Mouse (Mus musculus) forebrain, embryonic 10.5 days (tissue): ENCODE results near the gene Thbs4. TPM values are rescaled to one million over a fixed set of nuclear protein-coding genes. Genes with fewer than 3 reads are reported as not detected.
A peak's percentile ranks its signal among the peaks of the same experiment; 100 is the strongest.
"Not testable (repeated sequence)": the region's sequence is repeated elsewhere in the genome, so short reads cannot be mapped to it uniquely, and the experiment has no call there.

Source experiments
- DNase-seq: peaks from one replicate; pipeline ENCODE4 v3.0.0-alpha.2; 2017; ENCODE audit warnings: low spot score; ENCODE audit errors: extremely low spot score
- H3K27ac ChIP-seq: fragments of 300-500 bp; sonication (generic); 2 replicates; pipeline ENCODE4 v1.5.1; 2016; ENCODE audit warnings: mild to moderate bottlenecking
- H3K27me3 ChIP-seq: fragments of 300-500 bp; sonication (generic); 2 replicates; pipeline ENCODE4 v1.6.1; 2016; ENCODE audit warnings: mild to moderate bottlenecking; ENCODE audit not compliant: poor library complexity, severe bottlenecking
- H3K36me3 ChIP-seq: fragments of 300-500 bp; sonication (generic); replicated peaks from 2 replicates; pipeline ENCODE4 v1.6.1; 2016; ENCODE audit warnings: mild to moderate bottlenecking, moderate library complexity
- H3K4me1 ChIP-seq: fragments of 300-500 bp; sonication (generic); 2 replicates; pipeline ENCODE4 v1.6.1; 2016
- H3K4me3 ChIP-seq: fragments of 300-500 bp; sonication (generic); 2 replicates; pipeline ENCODE4 v1.5.1; 2016; ENCODE audit warnings: mild to moderate bottlenecking, moderate library complexity
- H3K9me3 ChIP-seq: fragments of 300-500 bp; sonication (generic); 2 replicates; pipeline ENCODE4 v1.6.1; 2016; ENCODE audit warnings: mild to moderate bottlenecking, moderate library complexity
- WGBS: fragments of 180-500 bp; shearing (Covaris S2); methylation state at CpG from one replicate; pipeline ENCODE4 v1.1.7; 2016; 5-methylcytosine and 5-hydroxymethylcytosine counted together
- polyA plus RNA-seq: library from polyadenylated mRNA; unstranded; fragments of >200 nt; fragmentation: Nextera tagmentation; extraction: Ambion mirVana; gene quantifications from 2 replicates; pipeline ENCODE4 v1.2.1, GENCODE M21; 2016

The Thbs4 gene
- 2.3 and 2.8 TPM in 2 replicates for polyA plus RNA-seq

DNA sequence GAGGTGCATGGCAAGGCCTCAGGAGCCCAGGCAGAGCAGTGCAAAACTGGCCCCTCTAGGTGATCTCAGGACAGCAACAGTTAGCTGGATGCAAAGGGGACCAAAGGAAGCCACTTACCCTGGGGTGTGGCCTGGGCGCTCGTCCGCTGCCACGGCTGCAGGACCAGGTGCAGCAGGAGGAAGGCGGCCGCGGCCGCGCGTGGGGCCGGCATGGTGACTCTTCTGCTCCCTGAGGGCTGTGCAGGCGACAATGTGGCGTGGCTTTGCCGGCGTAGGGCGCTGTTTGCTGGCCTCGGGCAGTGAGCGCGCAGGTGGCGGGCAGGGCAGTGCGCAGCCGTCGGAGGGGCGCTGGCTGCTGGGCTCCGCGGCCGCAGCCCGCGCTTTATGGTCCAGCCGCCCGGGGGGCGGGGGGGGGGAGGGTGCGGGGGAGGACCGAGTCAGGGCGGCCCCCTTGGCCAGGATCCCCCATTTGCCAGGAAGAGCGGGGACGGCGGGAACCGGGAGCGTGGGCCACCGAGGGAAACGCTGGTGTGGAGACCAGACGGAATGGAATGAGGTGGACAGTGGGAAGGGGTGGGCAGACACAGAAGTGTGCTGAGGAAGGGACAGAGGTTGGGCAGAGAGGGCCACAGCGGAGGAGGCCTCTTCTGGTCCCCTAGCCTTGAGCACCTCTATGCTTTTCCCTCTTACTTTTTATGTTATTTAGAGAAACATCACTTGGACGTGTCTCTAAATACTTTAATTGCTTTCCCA, at the start of gene Thbs4:
Gene Thbs4 (minus strand): TSS at position 357 of the 753 bp plus-strand sequence.
- H3K27me3 ChIP-seq, result peaks cover 53% of the 10 kb centered on the region
- peak within 1 kb of the TSS; percentile 73 for H3K27ac ChIP-seq
- peak; percentile 31 for DNase-seq
- peaks cover 23% of the 10 kb centered on the region for H3K4me1 ChIP-seq
- no peaks in the 10 kb centered on the region for H3K9me3 ChIP-seq
- no peaks in the 10 kb centered on the region for H3K36me3 ChIP-seq
- 6% methylated on average over 45 of the region's 45 CpGs for WGBS
- H3K4me3 ChIP-seq, result peak within 1 kb of the TSS; percentile 52

DNA sequence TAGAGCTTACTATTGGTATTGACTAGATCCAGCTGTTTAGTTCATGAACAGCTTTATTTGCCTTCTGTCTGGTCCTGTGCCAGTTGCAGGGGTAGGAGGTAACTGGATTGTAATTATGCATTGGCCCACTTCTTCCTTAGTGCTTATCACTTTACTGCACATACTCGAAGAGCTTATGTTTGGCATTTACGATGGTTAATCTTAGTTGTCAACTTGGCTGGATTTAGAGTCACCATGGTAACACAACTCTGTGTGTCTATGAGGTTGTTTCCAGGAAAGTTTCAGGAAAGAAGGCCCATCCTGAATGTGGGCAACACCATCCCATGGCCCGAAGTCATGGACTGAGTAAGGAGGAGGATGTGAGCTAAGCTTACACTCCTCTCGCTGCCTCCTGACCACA, 38.5 kb upstream of the Thbs4 start:
- DNase-seq, result no peak
- Histone ChIP-seq H3K9me3 (no peaks in the 10 kb centered on the region), H3K27me3 (no peaks in the 10 kb centered on the region), H3K4me1 (no peaks in the 10 kb centered on the region), H3K27ac (no peak overlapping the region), H3K4me3 (no peak overlapping the region), H3K36me3 (no peaks in the 10 kb centered on the region)
- WGBS, result 94% methylated on average over 4 of the region's 4 CpGs

DNA sequence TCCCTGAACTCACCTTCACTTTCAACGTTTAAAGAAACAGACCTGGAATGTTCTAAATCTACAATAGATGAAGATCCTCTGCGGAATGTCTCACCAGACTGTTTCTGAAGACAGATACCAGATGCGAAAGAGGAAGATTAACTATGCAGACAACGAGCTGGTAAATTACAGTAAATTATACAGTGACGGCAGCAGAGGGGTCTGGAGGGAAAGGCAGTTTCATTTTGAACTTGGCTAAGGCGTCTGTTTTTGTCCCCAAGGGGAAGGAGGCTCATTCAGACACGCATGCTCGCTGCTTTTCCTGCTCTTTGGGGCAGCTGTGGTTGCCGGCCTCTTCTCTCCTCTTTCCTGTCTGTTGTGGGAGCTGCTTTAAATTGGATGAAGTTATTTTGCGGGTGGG, 34.2 kb upstream of the Thbs4 start:
- WGBS, result 82% methylated on average over 10 of the region's 10 CpGs
- no peaks in the 10 kb centered on the region for H3K27me3 ChIP-seq
- no peaks in the 10 kb centered on the region for H3K36me3 ChIP-seq
- H3K4me1 ChIP-seq, result no peaks in the 10 kb centered on the region
- no peak overlapping the region for H3K4me3 ChIP-seq
- no peak overlapping the region for H3K27ac ChIP-seq
- H3K9me3 ChIP-seq, result no peaks in the 10 kb centered on the region
- no peak for DNase-seq

DNA sequence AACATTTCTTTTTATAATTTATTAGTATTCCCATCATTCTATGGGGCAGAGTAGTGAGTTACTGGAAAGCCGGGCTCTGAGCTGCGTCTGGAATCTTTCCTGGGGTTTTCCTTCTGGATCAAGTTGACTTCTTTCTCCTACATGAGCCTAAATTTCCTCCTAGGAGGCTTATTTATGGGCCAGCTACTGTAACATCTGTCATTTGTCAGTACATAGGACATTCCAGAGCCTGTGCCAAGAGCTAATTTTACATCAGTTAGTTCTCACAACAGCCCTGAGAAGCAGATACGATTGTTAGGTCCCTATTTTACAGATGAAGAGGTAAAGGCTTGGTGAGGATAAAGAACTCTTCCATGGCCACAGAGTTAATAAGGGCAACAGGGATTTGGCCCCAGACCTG, 22.7 kb upstream of the Thbs4 start:
- Histone ChIP-seq H3K4me3 (no peak overlapping the region), H3K4me1 (no peaks in the 10 kb centered on the region), H3K27me3 (no peaks in the 10 kb centered on the region), H3K36me3 (no peaks in the 10 kb centered on the region), H3K27ac (no peak overlapping the region), H3K9me3 (no peaks in the 10 kb centered on the region)
- 93% methylated on average over 3 of the region's 3 CpGs for whole genome bisulfite sequencing
- no peak for DNase-seq

DNA sequence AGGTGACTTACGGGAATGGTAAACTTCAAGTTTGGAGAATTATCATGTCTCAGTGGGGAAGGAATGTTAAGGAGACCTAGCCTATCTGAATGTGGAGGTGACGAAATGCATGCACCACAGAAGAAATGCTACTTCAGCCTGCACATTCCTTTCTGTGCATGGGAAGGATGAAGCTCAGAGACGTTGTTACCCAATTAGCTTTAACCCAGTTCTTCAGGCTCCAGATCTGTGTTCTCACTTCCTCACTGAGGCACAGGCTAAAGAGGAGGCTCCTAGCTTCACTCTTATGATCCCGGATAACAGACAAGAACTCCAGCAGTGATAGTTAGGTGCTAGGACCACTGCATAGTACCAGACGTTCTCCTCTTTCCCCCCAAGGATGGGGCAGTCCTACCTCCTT, 21.7 kb upstream of the Thbs4 start:
- H3K27me3 ChIP-seq, result no peaks in the 10 kb centered on the region
- DNase-seq, result no peak
- no peaks in the 10 kb centered on the region for H3K4me1 ChIP-seq
- 89% methylated on average over 5 of the region's 5 CpGs for WGBS
- no peaks in the 10 kb centered on the region for H3K9me3 ChIP-seq
- H3K4me3 ChIP-seq, result no peak overlapping the region
- H3K36me3 ChIP-seq, result no peaks in the 10 kb centered on the region
- no peak overlapping the region for H3K27ac ChIP-seq

DNA sequence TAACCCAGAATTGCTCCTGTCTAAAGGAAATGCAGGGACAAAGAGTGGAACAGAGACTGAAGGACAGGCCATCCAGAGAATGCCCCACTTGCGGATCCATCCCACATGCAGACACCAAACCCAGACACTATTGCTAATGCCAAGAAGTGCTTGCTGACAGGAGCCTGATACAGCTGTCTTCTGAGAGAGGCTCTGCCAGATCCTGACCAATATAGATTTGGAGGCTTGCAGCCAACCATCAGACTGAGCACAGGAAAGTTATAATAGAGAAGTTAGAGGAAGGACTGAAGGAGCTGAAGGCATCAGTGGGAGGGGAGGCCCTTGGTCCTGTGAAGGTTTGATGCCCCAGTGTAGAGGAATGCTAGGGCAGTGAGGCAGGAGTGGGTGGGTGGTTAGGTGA, 16.0 kb upstream of the Thbs4 start:
- H3K36me3 ChIP-seq, DNase-seq, H3K4me1 ChIP-seq, H3K9me3 ChIP-seq, H3K27ac ChIP-seq, H3K4me3 ChIP-seq, H3K27me3 ChIP-seq: not testable (repeated sequence)
- 85% methylated on average over 1 of the region's 1 CpGs for WGBS

DNA sequence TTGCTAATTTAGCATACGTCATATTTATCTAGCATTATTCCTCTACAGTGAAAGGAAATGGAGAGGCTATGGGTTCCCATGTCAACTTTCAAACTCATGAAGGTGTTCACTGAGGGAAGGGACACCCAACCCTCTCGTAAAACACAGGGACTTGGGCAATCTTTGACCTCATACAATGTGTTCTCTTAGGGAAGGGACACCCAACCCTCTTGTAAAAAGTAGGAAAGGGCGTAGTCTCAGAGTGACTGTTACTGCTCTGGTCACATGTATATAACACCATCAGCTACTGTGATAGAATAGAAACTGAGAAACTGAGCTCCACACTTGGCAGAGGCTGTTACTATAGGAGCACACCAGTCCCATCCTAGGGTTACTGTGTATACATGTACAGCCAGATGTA, 13.2 kb upstream of the Thbs4 start:
- Histone ChIP-seq H3K36me3 (no peaks in the 10 kb centered on the region), H3K27me3 (0 out of 2 replicates have a peak, but pooled peaks cover under 1% of the 10 kb centered on the region), H3K4me1 (no peaks in the 10 kb centered on the region), H3K9me3 (no peaks in the 10 kb centered on the region), H3K27ac (no peak overlapping the region), H3K4me3 (no peak overlapping the region)
- DNase-seq, result no peak
- 94% methylated on average over 3 of the region's 3 CpGs for WGBS

DNA sequence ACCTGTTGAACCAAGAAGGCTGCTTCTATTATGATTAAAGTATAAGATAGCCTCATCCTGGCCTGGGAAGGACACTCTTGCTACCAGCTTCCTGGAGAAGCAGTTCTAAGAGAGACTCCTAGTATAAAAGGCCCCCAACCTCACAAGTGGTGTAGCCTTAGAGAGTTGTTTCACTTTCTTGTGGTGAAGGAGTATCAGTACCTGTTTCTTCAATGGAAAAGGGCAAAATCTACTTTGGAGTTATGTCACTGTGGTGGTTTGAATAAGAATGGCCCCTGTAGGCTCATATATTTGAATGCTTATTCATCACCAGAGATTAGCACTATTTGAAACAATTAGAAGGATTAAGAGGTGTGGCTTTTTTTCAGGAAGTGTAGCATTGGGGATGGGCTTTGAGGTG, 12.2 kb upstream of the Thbs4 start:
- Histone ChIP-seq H3K9me3 (no peaks in the 10 kb centered on the region), H3K27me3 (0 out of 2 replicates have a peak, but pooled peaks cover 5% of the 10 kb centered on the region), H3K36me3 (no peaks in the 10 kb centered on the region), H3K4me3 (no peak overlapping the region), H3K4me1 (peaks cover 8% of the 10 kb centered on the region), H3K27ac (no peak overlapping the region)
- DNase-seq, result no peak

DNA sequence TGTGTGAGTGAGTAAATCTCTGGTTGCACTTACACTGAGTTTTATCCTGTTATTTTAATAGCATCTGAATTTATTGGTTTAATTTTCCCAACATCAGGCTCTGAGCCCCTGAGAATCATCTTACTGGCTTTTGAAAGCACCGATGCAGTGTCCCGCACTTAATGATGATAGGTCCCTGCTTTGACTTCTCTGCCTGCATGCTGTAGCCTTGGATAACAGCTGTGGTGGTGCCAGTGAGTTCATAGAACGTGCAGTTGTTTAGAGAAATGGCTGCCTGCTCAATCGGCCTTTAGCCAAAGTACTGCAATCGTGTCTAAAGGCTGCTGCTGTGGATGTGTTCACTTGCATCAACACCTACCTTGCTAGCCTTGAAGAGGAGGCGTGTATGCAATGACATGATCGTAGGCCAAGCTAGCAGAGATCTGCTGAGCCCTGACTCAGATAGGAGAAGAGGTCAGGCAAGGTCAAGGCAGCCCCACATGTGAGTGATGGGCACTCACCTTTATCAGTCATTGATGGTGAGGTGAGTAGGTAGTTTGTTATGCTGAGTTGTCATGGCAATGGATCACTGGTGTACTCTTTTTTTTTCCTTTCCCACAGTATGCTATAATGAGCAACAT, 4.8 kb upstream of the Thbs4 start:
- Histone ChIP-seq H3K9me3 (no peaks in the 10 kb centered on the region), H3K4me1 (peaks cover 44% of the 10 kb centered on the region), H3K4me3 (no peak overlapping the region), H3K27me3 (peaks cover 34% of the 10 kb centered on the region), H3K36me3 (no peaks in the 10 kb centered on the region), H3K27ac (no peak overlapping the region)
- 90% methylated on average over 7 of the region's 7 CpGs for WGBS
- DNase-seq, result no peak

DNA sequence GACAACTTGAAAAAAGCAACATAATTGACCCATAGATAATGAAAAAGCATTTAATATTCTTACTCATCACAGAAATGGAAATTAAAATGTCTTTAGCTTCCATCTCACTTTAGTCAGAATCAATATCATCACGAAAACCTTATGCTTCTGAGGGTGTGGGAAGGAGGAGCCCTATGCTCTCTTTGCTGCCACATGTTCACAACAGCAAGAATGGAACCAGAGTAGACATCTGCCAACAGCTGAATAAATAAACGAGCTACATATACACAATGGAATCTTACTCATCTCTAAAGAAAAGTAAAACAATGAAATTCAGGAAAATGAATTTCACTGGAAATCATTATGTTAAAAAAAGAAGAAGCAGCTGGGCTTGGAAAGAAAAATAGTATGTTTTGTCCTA, 4.2 kb upstream of the Thbs4 start:
- Histone ChIP-seq H3K4me1 (peaks cover 48% of the 10 kb centered on the region), H3K9me3 (no peaks in the 10 kb centered on the region), H3K36me3 (no peaks in the 10 kb centered on the region), H3K27me3 (peaks cover 40% of the 10 kb centered on the region), H3K4me3 (no peak overlapping the region), H3K27ac (no peak overlapping the region)
- DNase-seq, result no peak
- WGBS, result 86% methylated on average over 2 of the region's 2 CpGs

DNA sequence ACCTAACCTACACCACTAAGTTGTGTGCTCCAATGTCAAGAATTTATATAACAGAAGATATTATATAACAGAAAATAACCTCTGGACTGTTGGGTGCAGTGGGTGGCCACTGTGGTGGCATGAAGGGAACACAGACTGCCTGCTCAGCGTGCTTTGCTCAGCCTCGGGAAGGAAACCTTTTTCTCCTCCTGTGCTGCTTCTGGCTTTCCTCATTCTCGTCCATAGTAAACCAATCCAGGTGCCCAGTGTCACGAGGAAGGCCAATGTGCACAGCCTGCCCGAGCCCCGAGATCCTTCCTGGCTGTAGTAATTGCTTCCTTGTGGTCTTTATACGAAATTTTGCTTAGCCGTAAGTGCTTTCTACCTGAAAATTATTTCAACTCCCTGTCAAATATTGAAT, 982 bp downstream of the Thbs4 start:
- peaks cover 31% of the 10 kb centered on the region for H3K4me1 ChIP-seq
- H3K27me3 ChIP-seq, result peaks cover 53% of the 10 kb centered on the region
- H3K27ac ChIP-seq, result no peak overlapping the region
- H3K36me3 ChIP-seq, result no peaks in the 10 kb centered on the region
- no peak for DNase-seq
- no peaks in the 10 kb centered on the region for H3K9me3 ChIP-seq
- 62% methylated on average over 8 of the region's 8 CpGs for WGBS
- H3K4me3 ChIP-seq, result no peak overlapping the region

DNA sequence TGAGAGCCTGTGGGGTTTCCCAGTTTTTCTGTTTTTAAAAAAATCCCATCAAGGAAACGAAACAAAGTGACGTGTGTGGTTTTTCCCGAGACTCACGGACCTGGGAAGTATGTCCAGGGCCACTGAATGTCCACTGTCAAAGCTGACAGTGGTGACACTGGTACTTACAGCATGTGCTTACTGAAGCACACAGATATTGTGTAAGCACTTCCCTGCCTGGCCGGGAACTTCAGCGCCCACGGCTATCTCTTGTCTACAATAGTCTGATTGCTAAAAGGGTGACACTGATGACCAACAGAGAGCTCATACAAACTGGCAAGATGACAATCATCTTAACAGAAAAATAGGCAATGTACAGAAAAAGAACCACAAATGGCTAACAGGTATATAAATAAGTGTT, 3.1 kb downstream of the Thbs4 start:
- Histone ChIP-seq H3K9me3 (no peaks in the 10 kb centered on the region), H3K4me3 (no peak overlapping the region)

DNA sequence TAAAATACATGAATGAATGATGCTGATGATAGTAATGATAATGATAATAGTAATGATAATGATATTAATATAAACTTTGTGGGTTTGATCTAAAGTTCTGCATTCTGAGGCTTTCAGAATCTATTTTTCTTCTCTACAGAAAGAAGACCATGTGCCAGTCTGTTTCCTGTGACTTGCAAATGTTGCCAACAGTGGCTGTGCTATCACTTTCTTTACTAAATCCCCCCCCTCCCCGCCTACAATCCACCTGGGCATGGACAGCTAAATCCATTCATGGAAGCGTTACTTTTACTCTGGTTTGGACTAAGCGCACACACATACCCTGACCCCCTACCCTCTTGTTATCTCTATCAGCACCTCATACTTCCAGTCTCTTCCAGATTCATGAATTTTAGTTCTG, 10.3 kb downstream of the Thbs4 start:
- DNase-seq, result no peak
- Histone ChIP-seq H3K4me1 (peaks cover 32% of the 10 kb centered on the region), H3K9me3 (no peaks in the 10 kb centered on the region), H3K4me3 (no peak overlapping the region), H3K27me3 (no peaks in the 10 kb centered on the region), H3K36me3 (no peaks in the 10 kb centered on the region), H3K27ac (no peak overlapping the region)
- 89% methylated on average over 3 of the region's 3 CpGs for WGBS

More for the DNA sequence above, 3.1 kb downstream of the Thbs4 start:
- WGBS, result 91% methylated on average over 7 of the region's 7 CpGs
- H3K27ac ChIP-seq, result no peak overlapping the region
- DNase-seq, result no peak
- peaks cover 44% of the 10 kb centered on the region for H3K27me3 ChIP-seq
- no peaks in the 10 kb centered on the region for H3K36me3 ChIP-seq
- H3K4me1 ChIP-seq, result peaks cover 31% of the 10 kb centered on the region
